Mouse (Mus musculus) cerebellum, adult 18-20 months (tissue): ENCODE data around the gene Lrp4.

Experiments used
- DNase-seq, 2 experiments: peaks; one replicate each; pipeline ENCODE4 v3.0.0; 2021

Gene Lrp4

GRCm38 (mm10) chr2:91457259-91457655 lies at the start of gene Lrp4:
Gene Lrp4 (plus strand): TSS chr2:91457511.
- peak in 1 of 2 experiments; percentile 37 for DNase-seq

- no peak for DNase-seq
Observed at GRCm38 (mm10) chr2:91408031-91408430, 49.3 kb upstream of the Lrp4 start.

- no peak for DNase-seq
Observed at GRCm38 (mm10) chr2:91411473-91411872, 45.8 kb upstream of the Lrp4 start.

- DNase-seq: no peak
Observed at GRCm38 (mm10) chr2:91412361-91412760, 45.0 kb upstream of the Lrp4 start.

- no peak for DNase-seq
Observed at GRCm38 (mm10) chr2:91413811-91414210, 43.5 kb upstream of the Lrp4 start.

GRCm38 (mm10) chr2:91421641-91422040 lies 35.7 kb upstream of the Lrp4 start:
- no peak for DNase-seq

- DNase-seq: no peak
Observed at GRCm38 (mm10) chr2:91424061-91424720, 33.1 kb upstream of the Lrp4 start.

- no peak for DNase-seq
Observed at GRCm38 (mm10) chr2:91426321-91426720, 31.0 kb upstream of the Lrp4 start.

GRCm38 (mm10) chr2:91429146-91429545 lies 28.2 kb upstream of the Lrp4 start:
- DNase-seq: no peak

- DNase-seq: no peak
Observed at GRCm38 (mm10) chr2:91429915-91430599, 27.3 kb upstream of the Lrp4 start.

- DNase-seq: peak; percentile 30 to 31
Observed at GRCm38 (mm10) chr2:91430600-91430919, 26.8 kb upstream of the Lrp4 start.

- DNase-seq: no peak
Observed at GRCm38 (mm10) chr2:91436713-91437112, 20.6 kb upstream of the Lrp4 start.

GRCm38 (mm10) chr2:91437116-91437815 lies 20.0 kb upstream of the Lrp4 start:
- DNase-seq: no peak

GRCm38 (mm10) chr2:91439271-91439670 lies 18.0 kb upstream of the Lrp4 start:
- no peak for DNase-seq

- no peak for DNase-seq
Observed at GRCm38 (mm10) chr2:91439876-91440275, 17.4 kb upstream of the Lrp4 start.

- no peak for DNase-seq
Observed at GRCm38 (mm10) chr2:91440686-91441085, 16.6 kb upstream of the Lrp4 start.

GRCm38 (mm10) chr2:91441715-91442114 lies 15.6 kb upstream of the Lrp4 start:
- no peak for DNase-seq

GRCm38 (mm10) chr2:91442241-91442640 lies 15.1 kb upstream of the Lrp4 start:
- no peak for DNase-seq

- DNase-seq: peak; percentile 89 to 90
Observed at GRCm38 (mm10) chr2:91444286-91444892, 12.9 kb upstream of the Lrp4 start, which contains the start of gene 1110051M20Rik. Gene 1110051M20Rik (minus strand): TSS chr2:91444704.

GRCm38 (mm10) chr2:91449662-91450061 lies 7.6 kb upstream of the Lrp4 start:
- DNase-seq: no peak

GRCm38 (mm10) chr2:91450316-91450715 lies 7.0 kb upstream of the Lrp4 start:
- no peak for DNase-seq

GRCm38 (mm10) chr2:91452658-91453057 lies 4.7 kb upstream of the Lrp4 start:
- DNase-seq: no peak

GRCm38 (mm10) chr2:91453231-91454075 lies 3.9 kb upstream of the Lrp4 start:
- DNase-seq: no peak
